Mouse (Mus musculus): ENCODE measurements at regions not wholly inside any gene's neighbourhood (a gene's known extent, or its start where the extent isn't known, plus 50 kb on each side); places are given as distances from the start of the nearest gene placed in this dataset.

DNA sequence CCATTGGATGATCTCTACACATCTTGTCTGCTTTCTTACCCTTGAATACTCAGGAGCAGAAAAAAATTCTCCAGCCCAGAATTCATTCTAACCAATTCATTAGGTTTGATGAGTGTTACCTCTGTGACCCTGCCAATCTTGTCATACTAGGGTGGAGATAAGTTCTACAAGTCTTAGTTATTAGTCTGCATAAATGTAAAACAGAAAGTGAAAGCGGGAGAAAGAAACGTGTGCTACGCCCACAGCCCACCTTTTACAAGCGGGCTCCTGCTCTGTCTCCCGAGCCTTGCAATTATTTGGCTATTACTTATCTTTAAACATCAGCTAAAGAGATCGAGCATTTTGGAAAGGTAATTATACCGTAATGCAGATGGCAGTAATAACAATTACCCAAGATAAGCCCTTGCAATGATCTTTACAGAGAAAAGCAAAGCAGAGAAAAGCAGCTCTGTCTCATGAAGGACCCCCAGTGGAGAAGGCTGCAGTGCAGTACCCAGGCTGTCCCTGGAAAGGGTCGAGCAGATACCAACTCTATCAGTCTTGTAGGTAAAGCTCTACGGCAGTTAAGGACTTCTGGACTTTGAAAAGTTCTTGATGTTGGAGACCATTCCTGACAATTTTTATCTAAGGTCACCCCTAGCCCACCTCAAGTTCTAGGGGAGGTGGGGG is 286.1 kb upstream of the Ppargc1a start:
- H3K9me3 ChIP-seq (replicated peaks; ENCODE audit: low read length) = no peaks in the 10 kb centered on the region
- no peaks in the 10 kb centered on the region for H3K79me2 ChIP-seq (replicated peaks; ENCODE audit: control insufficient read depth, extremely low read depth, insufficient read depth, poor library complexity, severe bottlenecking)
- no peak overlapping the region for H3K9ac ChIP-seq (ENCODE audit: insufficient read depth, low read depth)
- peaks cover 0 to 4% of the 10 kb centered on the region in 2 experiments; a peak in 2 of 4 replicates for H3K4me1 ChIP-seq (ENCODE audit: control insufficient read depth in 1 of 2, insufficient read depth in 2 of 2)
- in situ Hi-C loops (cut with MboI; ENCODE audit: low pct_ligation_motif_present, low pct_unique_long_range_greater_than_20kb, low sequenced_read_pairs) = no loop called here
- dilution Hi-C loops (cut with MboI; ENCODE audit: extremely low pct_ligation_motif_present, extremely low pct_unique_long_range_greater_than_20kb, low sequenced_read_pairs) = no loop called here
- no peaks in the 10 kb centered on the region for H3K36me3 ChIP-seq (replicated peaks in 1 of 2; ENCODE audit: control insufficient read depth in 1 of 2, insufficient read depth in 1 of 2, low read length in 1 of 2)
- no peak overlapping the region for H3K27ac ChIP-seq (ENCODE audit: insufficient read depth, low read depth)
- H3K27me3 ChIP-seq (replicated peaks) = no peaks in the 10 kb centered on the region
- TF ChIP-seq USF2 (conservative IDR thresholded peaks at IDR 0.05; ENCODE audit: low read depth, low read length) (no peak), MAFK (IDR thresholded peaks at IDR 0.05; ENCODE audit: insufficient replicate concordance, low read length) (no peak), MEF2A (IDR thresholded peaks at IDR 0.05; ENCODE audit: borderline replicate concordance, low read depth, low read length) (no peak), SMC3 (IDR thresholded peaks at IDR 0.05; ENCODE audit: low read depth, low read length) (no peak), POLR2AphosphoS2 (IDR thresholded peaks at IDR 0.05; ENCODE audit: low read depth, low read length) (no peak), ZKSCAN1 (IDR thresholded peaks at IDR 0.05; ENCODE audit: borderline replicate concordance, low read depth, low read length) (no peak), NELFE (IDR thresholded peaks at IDR 0.05; ENCODE audit: low read depth, low read length) (no peak), ELF1 (IDR thresholded peaks at IDR 0.05; ENCODE audit: low read depth, low read length) (no peak), UBTF (IDR thresholded peaks at IDR 0.05; ENCODE audit: low read depth, low read length) (no peak), MAX (IDR thresholded peaks at IDR 0.05; ENCODE audit: low read length) (no peak), GABPA (IDR thresholded peaks at IDR 0.05; ENCODE audit: insufficient replicate concordance, low read depth, low read length) (no peak)
- peak; percentile 33 for DNase-seq (ENCODE audit: extremely low read depth)
- peak overlapping the region in 2 of 3 experiments; percentile 35 to 40 for H3K4me3 ChIP-seq (replicated peaks in 1 of 3; ENCODE audit: low read depth in 2 of 3, low read length in 2 of 3, poor library complexity in 1 of 3)
- H3K4me2 ChIP-seq (ENCODE audit: insufficient read depth, low read depth, poor library complexity, severe bottlenecking) = no peak overlapping the region

DNA sequence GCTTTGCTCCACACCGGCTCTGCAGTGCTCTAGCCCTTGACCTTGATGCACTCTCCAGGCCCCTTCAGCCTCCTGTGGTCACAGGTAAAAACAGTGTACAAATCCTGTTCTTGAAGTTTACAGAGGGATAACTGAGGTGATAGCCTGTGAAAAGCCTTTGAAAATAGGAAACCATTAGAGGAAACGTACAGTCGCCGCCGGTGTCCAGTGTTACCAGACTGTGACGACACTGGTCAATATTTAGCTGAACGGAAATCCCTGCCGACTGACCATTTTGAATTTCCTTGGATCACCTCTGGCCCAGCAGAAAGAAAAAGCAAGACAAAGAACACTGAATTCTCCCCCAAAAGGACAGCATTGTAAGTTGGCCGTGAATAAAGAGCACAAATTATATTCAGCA is 282.6 kb upstream of the Ppargc1a start:
- peaks cover 0 to 4% of the 10 kb centered on the region in 2 experiments; a peak in 2 of 4 replicates for H3K4me1 ChIP-seq (ENCODE audit: control insufficient read depth in 1 of 2, insufficient read depth in 2 of 2)
- no peaks in the 10 kb centered on the region for H3K27me3 ChIP-seq (replicated peaks)
- no peaks in the 10 kb centered on the region for H3K36me3 ChIP-seq (replicated peaks in 1 of 2; ENCODE audit: control insufficient read depth in 1 of 2, insufficient read depth in 1 of 2, low read length in 1 of 2)
- H3K9me3 ChIP-seq (replicated peaks; ENCODE audit: low read length) = no peaks in the 10 kb centered on the region
- in situ Hi-C loops (cut with MboI; ENCODE audit: low pct_ligation_motif_present, low pct_unique_long_range_greater_than_20kb, low sequenced_read_pairs) (no loop called here), dilution Hi-C loops (cut with MboI; ENCODE audit: extremely low pct_ligation_motif_present, extremely low pct_unique_long_range_greater_than_20kb, low sequenced_read_pairs) (no loop called here)
- H3K4me2 ChIP-seq (ENCODE audit: insufficient read depth, low read depth, poor library complexity, severe bottlenecking) = no peak overlapping the region
- TF ChIP-seq MYC (IDR thresholded peaks at IDR 0.05; ENCODE audit: low read depth, low read length) (no peak), KAT2A (IDR thresholded peaks at IDR 0.05; ENCODE audit: insufficient replicate concordance, low read length) (no peak), PAX5 (IDR thresholded peaks at IDR 0.05; ENCODE audit: low read length) (no peak), MAFK (IDR thresholded peaks at IDR 0.05; ENCODE audit: insufficient replicate concordance, low read length) (no peak), POLR2A (IDR thresholded peaks at IDR 0.05; ENCODE audit: low read depth, low read length) (no peak), NELFE (IDR thresholded peaks at IDR 0.05; ENCODE audit: low read depth, low read length) (no peak), POLR2AphosphoS2 (IDR thresholded peaks at IDR 0.05; ENCODE audit: low read depth, low read length) (no peak), SMC3 (IDR thresholded peaks at IDR 0.05; ENCODE audit: low read depth, low read length) (no peak), CTCF (conservative IDR thresholded peaks at IDR 0.05 in 1 of 2, IDR thresholded peaks at IDR 0.05 in 1 of 2; ENCODE audit: low read depth in 2 of 2, low read length in 2 of 2) (no peak), MAZ (IDR thresholded peaks at IDR 0.05; ENCODE audit: low read depth, low read length) (no peak), UBTF (IDR thresholded peaks at IDR 0.05; ENCODE audit: low read depth, low read length) (no peak), JUND (conservative IDR thresholded peaks at IDR 0.05; ENCODE audit: low read depth, low read length) (no peak), ZC3H11A (IDR thresholded peaks at IDR 0.05; ENCODE audit: low read depth, low read length) (no peak), SIN3A (IDR thresholded peaks at IDR 0.05; ENCODE audit: low read length) (no peak), BHLHE40 (IDR thresholded peaks at IDR 0.05; ENCODE audit: low read depth, low read length) (no peak)
- no peaks in the 10 kb centered on the region for H3K79me2 ChIP-seq (replicated peaks; ENCODE audit: control insufficient read depth, extremely low read depth, insufficient read depth, poor library complexity, severe bottlenecking)
- no peak overlapping the region for H3K27ac ChIP-seq (ENCODE audit: insufficient read depth, low read depth)
- no peak overlapping the region for H3K9ac ChIP-seq (ENCODE audit: insufficient read depth, low read depth)
- H3K4me3 ChIP-seq (replicated peaks in 1 of 3; ENCODE audit: low read depth in 2 of 3, low read length in 2 of 3, poor library complexity in 1 of 3) = no peak overlapping the region
- DNase-seq (ENCODE audit: extremely low read depth) = no peak
